Mouse (Mus musculus): ENCODE measurements at regions not wholly inside any gene's neighbourhood (a gene's known extent, or its start where the extent isn't known, plus 50 kb on each side); places are given as distances from the start of the nearest gene placed in this dataset.

DNA sequence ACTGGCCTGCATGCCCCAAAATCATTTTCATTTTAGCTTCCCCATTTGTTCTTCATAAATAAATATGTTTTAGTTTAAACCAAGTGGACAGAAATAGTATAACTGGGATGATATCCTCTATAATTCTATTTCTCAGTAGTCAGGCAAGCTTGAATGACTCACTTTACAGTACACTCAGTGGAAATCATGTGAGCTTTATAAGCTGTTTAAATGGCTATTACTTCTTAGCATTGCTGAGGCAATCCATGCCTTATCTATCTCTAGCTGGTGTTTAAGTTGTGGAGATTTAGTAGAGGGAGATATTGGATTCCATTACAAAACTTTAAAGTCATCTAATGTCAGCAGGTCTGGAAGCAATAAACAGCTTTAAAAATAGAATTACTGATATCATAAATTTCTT lies 553.4 kb downstream of the Hdgfl1 start:
- TF ChIP-seq CTCF (IDR thresholded peaks at IDR 0.05; ENCODE audit: insufficient read depth, low read length) = no peak
- TF ChIP-seq POLR2A (IDR thresholded peaks at IDR 0.05; ENCODE audit: borderline replicate concordance, extremely low read depth, low read depth, low read length) = no peak

Measured in lung, adult 2 months (tissue).